Mouse (Mus musculus) olfactory bulb, adult 2 months (tissue): ENCODE data around the gene Kcnc3.

Experiments used
- CTCF ChIP-seq: fragments of 200-500 bp; IDR thresholded peaks from 2 replicates; pipeline ENCODE4 v1.5.1; 2012; ENCODE audit warnings: low read depth, mild to moderate bottlenecking, low read length, moderate library complexity; ENCODE audit not compliant: insufficient read depth
- POLR2A ChIP-seq: fragments of 200-500 bp; IDR thresholded peaks from 2 replicates; pipeline ENCODE4 v1.6.1; 2012; ENCODE audit warnings: mild to moderate bottlenecking, low read depth, low read length, moderate library complexity; ENCODE audit not compliant: insufficient read depth

DNA sequence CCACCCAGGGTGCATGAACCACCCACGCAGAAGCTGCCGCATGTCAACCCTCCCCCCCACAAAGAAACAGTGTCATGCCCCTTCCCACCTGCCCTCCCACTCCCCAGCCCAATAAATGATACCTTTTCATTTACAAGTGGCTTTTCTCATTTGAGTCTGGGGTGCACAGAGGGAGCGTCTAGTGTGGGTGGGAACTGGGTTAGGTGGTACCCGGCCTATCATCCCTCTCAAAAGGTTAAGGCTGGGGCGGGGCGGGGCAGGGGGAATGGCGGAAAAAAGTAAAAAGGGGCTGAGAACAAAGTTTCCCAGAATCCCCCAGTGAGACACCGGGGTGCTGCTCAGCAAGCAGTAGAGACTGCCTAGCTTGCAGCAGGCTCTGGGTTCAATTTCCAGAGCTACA is 14.2 kb downstream of the Kcnc3 start:
- TF ChIP-seq CTCF (no peak), POLR2A (no peak)
